Mouse (Mus musculus) urinary bladder, adult 2 months (tissue): ENCODE measurements around the gene Sgta. TPM values are rescaled to one million over a fixed set of nuclear protein-coding genes. Genes with fewer than 3 reads are reported as not detected.
"Not testable (repeated sequence)": the region's sequence is repeated elsewhere in the genome, so short reads cannot be mapped to it uniquely, and the experiment has no call there.

Source experiments
- DNase-seq: peaks from one replicate; pipeline ENCODE4 v3.0.0; 2022; ENCODE audit warnings: low spot score
- polyA plus RNA-seq: library from polyadenylated mRNA; depleted of rRNA; stranded (reverse); fragments of >200 nt; gene quantifications from 2 replicates; pipeline ENCODE4 v1.2.3, GENCODE M21; 2012

The Sgta gene
- polyA plus RNA-seq, 1 experiment = 93.9 TPM

GRCm38 (mm10) chr10:81057406-81058130, 2.4 kb downstream of the Sgta start:
- no peak for DNase-seq

- DNase-seq = not testable (repeated sequence)
Observed at GRCm38 (mm10) chr10:81055802-81056340, 4.1 kb downstream of the Sgta start.

GRCm38 (mm10) chr10:81055169-81055568, 4.8 kb downstream of the Sgta start:
- no peak for DNase-seq

GRCm38 (mm10) chr10:81052577-81052976, 7.4 kb downstream of the Sgta start:
- no peak for DNase-seq

- DNase-seq = no peak
Observed at GRCm38 (mm10) chr10:81051133-81051532, 8.8 kb downstream of the Sgta start.

- DNase-seq = no peak
Observed at GRCm38 (mm10) chr10:81050645-81051044, 9.3 kb downstream of the Sgta start.

GRCm38 (mm10) chr10:81045246-81045645, 14.7 kb downstream of the Sgta start:
- not testable (repeated sequence) for DNase-seq

- DNase-seq = no peak
Observed at GRCm38 (mm10) chr10:81041458-81042175, 18.4 kb downstream of the Sgta start.

GRCm38 (mm10) chr10:81036988-81037580, 22.9 kb downstream of the Sgta start, which contains the start of gene Slc39a3:
Gene Slc39a3 (minus strand): TSS chr10:81037426.
- peak; percentile 99 for DNase-seq

GRCm38 (mm10) chr10:81036251-81036650, 23.7 kb downstream of the Sgta start:
- no peak for DNase-seq

- DNase-seq = no peak
Observed at GRCm38 (mm10) chr10:81033586-81033985, 26.4 kb downstream of the Sgta start.

- DNase-seq = no peak
Observed at GRCm38 (mm10) chr10:81029031-81029430, 30.9 kb downstream of the Sgta start.

GRCm38 (mm10) chr10:81028219-81028618, 31.8 kb downstream of the Sgta start:
- DNase-seq = no peak

GRCm38 (mm10) chr10:81027331-81027730, 32.6 kb downstream of the Sgta start:
- DNase-seq = no peak

- DNase-seq = no peak
Observed at GRCm38 (mm10) chr10:81026857-81027256, 33.1 kb downstream of the Sgta start.

GRCm38 (mm10) chr10:81025639-81026275, 34.2 kb downstream of the Sgta start, which contains the start of gene Diras1:
Gene Diras1 (minus strand): TSS chr10:81025662.
- DNase-seq = no peak

GRCm38 (mm10) chr10:81025047-81025621, 34.8 kb downstream of the Sgta start:
- DNase-seq = no peak

- no peak for DNase-seq
Observed at GRCm38 (mm10) chr10:81024346-81024937, 35.5 kb downstream of the Sgta start.

- no peak for DNase-seq
Observed at GRCm38 (mm10) chr10:81022744-81023143, 37.2 kb downstream of the Sgta start.

- no peak for DNase-seq
Observed at GRCm38 (mm10) chr10:81021547-81022110, 38.4 kb downstream of the Sgta start.

GRCm38 (mm10) chr10:81020207-81020606, 39.8 kb downstream of the Sgta start:
- DNase-seq = no peak
